Mouse (Mus musculus) heart, postnatal 0 days (tissue): ENCODE measurements around the gene Gm13199.

Source experiments
- CTCF ChIP-seq: IDR thresholded peaks from 2 replicates; pipeline ENCODE4 v1.5.1; 2016; ENCODE audit warnings: antibody characterized with exemption, control low read depth, low read depth
- EP300 ChIP-seq: IDR thresholded peaks from 2 replicates; pipeline ENCODE4 v1.6.1; 2016; ENCODE audit warnings: antibody characterized with exemption, low read depth

- TF ChIP-seq CTCF (no peak), EP300 (no peak)
Observed at GRCm38 (mm10) chr2:5822449-5822848, 40.3 kb downstream of the Gm13199 start.
